Mouse (Mus musculus) MEL-GATA-1-ER (cell line): Measurements from ENCODE around the gene Nudt2.

Experiments used
- DNase-seq: peaks from one replicate; pipeline ENCODE4 v3.0.0-alpha.2; 2012; ENCODE audit warnings: low read depth; ENCODE audit errors: extremely low read depth

Gene Nudt2

GRCm38 (mm10) chr4:41494378-41494777, 29.4 kb downstream of the Nudt2 start:
- DNase-seq = no peak

GRCm38 (mm10) chr4:41495076-41495475, 30.1 kb downstream of the Nudt2 start:
- DNase-seq = no peak

- no peak for DNase-seq
Observed at GRCm38 (mm10) chr4:41495850-41496249, 30.9 kb downstream of the Nudt2 start.

- DNase-seq = no peak
Observed at GRCm38 (mm10) chr4:41497046-41497445, 32.1 kb downstream of the Nudt2 start.

GRCm38 (mm10) chr4:41497579-41497978, 32.6 kb downstream of the Nudt2 start:
- no peak for DNase-seq

GRCm38 (mm10) chr4:41497995-41498845, 33.3 kb downstream of the Nudt2 start:
- DNase-seq = no peak

- DNase-seq = no peak
Observed at GRCm38 (mm10) chr4:41498921-41499391, 34.0 kb downstream of the Nudt2 start.

- DNase-seq = no peak
Observed at GRCm38 (mm10) chr4:41499619-41500018, 34.7 kb downstream of the Nudt2 start.

GRCm38 (mm10) chr4:41500787-41501186, 35.8 kb downstream of the Nudt2 start:
- no peak for DNase-seq

- DNase-seq = no peak
Observed at GRCm38 (mm10) chr4:41502171-41502940, 37.4 kb downstream of the Nudt2 start.

- DNase-seq = peak; percentile 95
Observed at GRCm38 (mm10) chr4:41502986-41503412, 38.0 kb downstream of the Nudt2 start, which contains the start of gene AI464131. Gene AI464131, minus strand, starts transcription at chr4:41503076.

- DNase-seq = no peak
Observed at GRCm38 (mm10) chr4:41504325-41504724, 39.4 kb downstream of the Nudt2 start.

GRCm38 (mm10) chr4:41505131-41505551, 40.2 kb downstream of the Nudt2 start:
- no peak for DNase-seq

- DNase-seq = peak; percentile 65
Observed at GRCm38 (mm10) chr4:41506156-41506555, 41.2 kb downstream of the Nudt2 start.

- DNase-seq = no peak
Observed at GRCm38 (mm10) chr4:41506906-41507305, 42.0 kb downstream of the Nudt2 start.

- no peak for DNase-seq
Observed at GRCm38 (mm10) chr4:41507326-41507924, 42.5 kb downstream of the Nudt2 start.

GRCm38 (mm10) chr4:41507998-41508397, 43.0 kb downstream of the Nudt2 start:
- no peak for DNase-seq

GRCm38 (mm10) chr4:41513309-41513708, 48.4 kb downstream of the Nudt2 start:
- no peak for DNase-seq

- no peak for DNase-seq
Observed at GRCm38 (mm10) chr4:41513714-41514113, 48.8 kb downstream of the Nudt2 start.

- no peak for DNase-seq
Observed at GRCm38 (mm10) chr4:41517233-41517632, 52.3 kb downstream of the Nudt2 start, which contains the start of gene 1110017D15Rik. Gene 1110017D15Rik, minus strand, starts transcription at chr4:41517333.

GRCm38 (mm10) chr4:41518349-41518748, 53.4 kb downstream of the Nudt2 start:
- no peak for DNase-seq

- DNase-seq = no peak
Observed at GRCm38 (mm10) chr4:41519195-41519594, 54.2 kb downstream of the Nudt2 start.
